Mouse (Mus musculus): ENCODE measurements around the gene Gm11020. TPM values are rescaled to one million over a fixed set of nuclear protein-coding genes. Genes with fewer than 3 reads are reported as not detected.

Gene Gm11020
- total RNA-seq, 4 experiments from 2014 or later: not detected

- no peak for DNase-seq (ENCODE audit: low spot score in 2 of 2)
Measured at GRCm38 (mm10) chr8:104341678-104342077, 20.3 kb downstream of the Gm11020 start.

GRCm38 (mm10) chr8:104342426-104342825, 21.1 kb downstream of the Gm11020 start:
- DNase-seq (ENCODE audit: low spot score in 2 of 2): no peak

GRCm38 (mm10) chr8:104343957-104344356, 22.6 kb downstream of the Gm11020 start:
- DNase-seq (ENCODE audit: low spot score in 2 of 2): peak; percentile 72 to 76

GRCm38 (mm10) chr8:104344622-104345021, 23.3 kb downstream of the Gm11020 start:
- no peak for DNase-seq (ENCODE audit: low spot score in 2 of 2)

- no peak for DNase-seq (ENCODE audit: low spot score in 2 of 2)
Measured at GRCm38 (mm10) chr8:104346706-104347105, 25.3 kb downstream of the Gm11020 start.

GRCm38 (mm10) chr8:104348971-104349370, 27.6 kb downstream of the Gm11020 start:
- no peak for DNase-seq (ENCODE audit: low spot score in 2 of 2)

- no peak for DNase-seq (ENCODE audit: low spot score in 2 of 2)
Measured at GRCm38 (mm10) chr8:104350047-104350446, 28.7 kb downstream of the Gm11020 start.

- no peak for DNase-seq (ENCODE audit: low spot score in 2 of 2)
Measured at GRCm38 (mm10) chr8:104353186-104353585, 31.8 kb downstream of the Gm11020 start.

GRCm38 (mm10) chr8:104354504-104354903, 33.1 kb downstream of the Gm11020 start:
- DNase-seq (ENCODE audit: low spot score in 2 of 2): no peak

GRCm38 (mm10) chr8:104358637-104359036, 37.3 kb downstream of the Gm11020 start:
- no peak for DNase-seq (ENCODE audit: low spot score in 2 of 2)

- no peak for DNase-seq (ENCODE audit: low spot score in 2 of 2)
Measured at GRCm38 (mm10) chr8:104359778-104360456, 38.5 kb downstream of the Gm11020 start.

- DNase-seq (ENCODE audit: low spot score in 2 of 2): no peak
Measured at GRCm38 (mm10) chr8:104365695-104366094, 44.3 kb downstream of the Gm11020 start.

GRCm38 (mm10) chr8:104367398-104367797, 46.0 kb downstream of the Gm11020 start:
- DNase-seq (ENCODE audit: low spot score in 2 of 2): no peak

GRCm38 (mm10) chr8:104369591-104369990, 48.2 kb downstream of the Gm11020 start:
- no peak for DNase-seq (ENCODE audit: low spot score in 2 of 2)

GRCm38 (mm10) chr8:104370071-104370470, 48.7 kb downstream of the Gm11020 start:
- DNase-seq (ENCODE audit: low spot score in 2 of 2): no peak

- no peak for DNase-seq (ENCODE audit: low spot score in 2 of 2)
Measured at GRCm38 (mm10) chr8:104371121-104371520, 49.8 kb downstream of the Gm11020 start.

Other genes with a start within 250 kb of the Gm11020 start
- 10 to 100 TPM; 25.8 to 39.6 (median 26.4) TPM for gene Cdh5, start 219.9 kb upstream of the Gm11020 start, total RNA-seq (2022)
- under 1 TPM in 1 of 4 experiments, not detected in 3; 0.56 TPM for gene Bean1, start 151.1 kb upstream of the Gm11020 start, total RNA-seq (2022)
- gene Tk2, start 73.0 kb upstream of the Gm11020 start, total RNA-seq (2022): 1 to 10 TPM; 2.9 to 4.2 (median 3.9) TPM
- gene Cklf, start 70.7 kb upstream of the Gm11020 start, total RNA-seq (2022): 1 to 10 TPM in 2 of 4 experiments, under 1 TPM in 2; 0.75 to 1.8 (median 1.2) TPM
- gene Cmtm2a, start 28.4 kb upstream of the Gm11020 start, total RNA-seq (2022): not detected
- not detected for gene Gm45711, start 11.5 kb upstream of the Gm11020 start, total RNA-seq (2022)
- not detected for gene Cmtm1, start 11.4 kb upstream of the Gm11020 start, total RNA-seq (2022)
- not detected for gene Cmtm2b, start 663 bp downstream of the Gm11020 start, total RNA-seq (2022)
- gene Cmtm3, start 17.8 kb downstream of the Gm11020 start, total RNA-seq (2022): 1 to 10 TPM; 1.9 to 5.0 (median 3.0) TPM
- 1 to 10 TPM; 4.0 to 4.9 (median 4.7) TPM for gene Cmtm4, start 74.2 kb downstream of the Gm11020 start, total RNA-seq (2022)
- 100 to 1,000 TPM in 1 of 4 experiments, 10 to 100 TPM in 3; 63.1 to 122 (median 75.8) TPM for gene Dync1li2, start 121.5 kb downstream of the Gm11020 start, total RNA-seq (2022)
- not detected for gene Terb1, start 188.3 kb downstream of the Gm11020 start, total RNA-seq (2022)
- gene Nae1, start 213.1 kb downstream of the Gm11020 start, total RNA-seq (2022): 10 to 100 TPM; 21.5 to 29.2 (median 25.0) TPM
- 1 to 10 TPM in 2 of 4 experiments, under 1 TPM in 2; 0.21 to 1.2 (median 0.68) TPM for gene Car7, start 213.1 kb downstream of the Gm11020 start, total RNA-seq (2022)

Data from gastrocnemius, adult 8-10 months (tissue).